Mouse (Mus musculus) heart, adult 8-10 months (tissue): ENCODE measurements at regions not wholly inside any gene's neighbourhood (a gene's known extent, or its start where the extent isn't known, plus 50 kb on each side); places are given as distances from the start of the nearest gene placed in this dataset.
A peak's percentile ranks its signal among the peaks of the same experiment; 100 is the strongest.

ENCODE experiments used
- DNase-seq: peaks from one replicate; pipeline ENCODE4 v3.0.0; 2022; ENCODE audit warnings: low spot score

GRCm38 (mm10) chr3:38257076-38257842 lies 227.4 kb downstream of the Ankrd50 start:
- no peak for DNase-seq

GRCm38 (mm10) chr3:38255674-38256073 lies 229.0 kb downstream of the Ankrd50 start:
- DNase-seq: peak; percentile 88

GRCm38 (mm10) chr3:38254896-38255295 lies 229.7 kb downstream of the Ankrd50 start:
- peak; percentile 92 for DNase-seq

- no peak for DNase-seq
Observed at GRCm38 (mm10) chr3:38251592-38251991, 233.1 kb downstream of the Ankrd50 start.

- no peak for DNase-seq
Observed at GRCm38 (mm10) chr3:38250552-38250951, 234.1 kb downstream of the Ankrd50 start.

GRCm38 (mm10) chr3:38248941-38249340 lies 235.7 kb downstream of the Ankrd50 start:
- DNase-seq: no peak

- no peak for DNase-seq
Observed at GRCm38 (mm10) chr3:38246439-38246838, 238.2 kb downstream of the Ankrd50 start.

GRCm38 (mm10) chr3:38243209-38243608 lies 241.4 kb downstream of the Ankrd50 start:
- no peak for DNase-seq

GRCm38 (mm10) chr3:38237616-38238015 lies 247.0 kb downstream of the Ankrd50 start:
- no peak for DNase-seq

GRCm38 (mm10) chr3:38235736-38236083 lies 248.9 kb downstream of the Ankrd50 start:
- DNase-seq: no peak

- no peak for DNase-seq
Observed at GRCm38 (mm10) chr3:38235033-38235735, 249.5 kb downstream of the Ankrd50 start.

- no peak for DNase-seq
Observed at GRCm38 (mm10) chr3:38234534-38234933, 250.1 kb downstream of the Ankrd50 start.

GRCm38 (mm10) chr3:38234006-38234405 lies 250.6 kb downstream of the Ankrd50 start:
- DNase-seq: no peak

GRCm38 (mm10) chr3:38233091-38233490 lies 251.6 kb downstream of the Ankrd50 start:
- DNase-seq: no peak

GRCm38 (mm10) chr3:38232111-38233076 lies 252.2 kb downstream of the Ankrd50 start:
- DNase-seq: peak; percentile 81

GRCm38 (mm10) chr3:38231506-38231905 lies 253.1 kb downstream of the Ankrd50 start:
- DNase-seq: no peak

GRCm38 (mm10) chr3:38230796-38231195 lies 253.8 kb downstream of the Ankrd50 start:
- no peak for DNase-seq

- DNase-seq: no peak
Observed at GRCm38 (mm10) chr3:38229686-38230085, 255.0 kb downstream of the Ankrd50 start.

- DNase-seq: no peak
Observed at GRCm38 (mm10) chr3:38229051-38229450, 255.6 kb downstream of the Ankrd50 start.

GRCm38 (mm10) chr3:38227596-38227995 lies 257.0 kb downstream of the Ankrd50 start:
- DNase-seq: no peak

GRCm38 (mm10) chr3:38227121-38227520 lies 257.5 kb downstream of the Ankrd50 start:
- DNase-seq: no peak

- DNase-seq: no peak
Observed at GRCm38 (mm10) chr3:38226147-38226546, 258.5 kb downstream of the Ankrd50 start.
